Mouse (Mus musculus): ENCODE data around the gene Ext2. TPM values are rescaled to one million over a fixed set of nuclear protein-coding genes. Genes with fewer than 3 reads are reported as not detected.

Ext2 gene
- total RNA-seq, 2 experiments from 2014 or later: 50.6 to 57.4 TPM

GRCm38 (mm10) chr2:93624665-93625408 lies 197.5 kb downstream of the Ext2 start:
- H3K4me3 ChIP-seq: no peak overlapping the region
- no peak for TF ChIP-seq CTCF (IDR thresholded peaks at IDR 0.05)
- intact Hi-C loops (cut with DNase I): no loop called here
- DNase-seq (ENCODE audit: extremely low spot score in 1 of 2, low spot score in 2 of 2): no peak
- no peak overlapping the region for H3K27ac ChIP-seq

- TF ChIP-seq CTCF (IDR thresholded peaks at IDR 0.05): no peak
- no peak overlapping the region for H3K27ac ChIP-seq
- H3K4me3 ChIP-seq: no peak overlapping the region
- intact Hi-C loops (cut with DNase I): no loop called here
- no peak for DNase-seq (ENCODE audit: extremely low spot score in 1 of 2, low spot score in 2 of 2)
Measured at GRCm38 (mm10) chr2:93619208-93619849, 203.0 kb downstream of the Ext2 start.

- H3K27ac ChIP-seq: no peak overlapping the region
- no peak overlapping the region for H3K4me3 ChIP-seq
- TF ChIP-seq CTCF (IDR thresholded peaks at IDR 0.05): no peak
- no peak for DNase-seq (ENCODE audit: extremely low spot score in 1 of 2, low spot score in 2 of 2)
- intact Hi-C loops (cut with DNase I): no loop called here
Measured at GRCm38 (mm10) chr2:93618447-93619199, 203.7 kb downstream of the Ext2 start.

- H3K27ac ChIP-seq: no peak overlapping the region
- intact Hi-C loops (cut with DNase I): no loop called here
- no peak overlapping the region for H3K4me3 ChIP-seq
- no peak for TF ChIP-seq CTCF (IDR thresholded peaks at IDR 0.05)
- no peak for DNase-seq (ENCODE audit: extremely low spot score in 1 of 2, low spot score in 2 of 2)
Measured at GRCm38 (mm10) chr2:93615845-93616689, 206.3 kb downstream of the Ext2 start.

- no peak overlapping the region for H3K27ac ChIP-seq
- TF ChIP-seq CTCF (IDR thresholded peaks at IDR 0.05): no peak
- H3K4me3 ChIP-seq: no peak overlapping the region
- intact Hi-C loops (cut with DNase I): no loop called here
- DNase-seq (ENCODE audit: extremely low spot score in 1 of 2, low spot score in 2 of 2): no peak
Measured at GRCm38 (mm10) chr2:93613020-93613419, 209.3 kb downstream of the Ext2 start.

Other genes starting within 250 kb of the Ext2 start
- gene Alx4, start 180.2 kb downstream of the Ext2 start, total RNA-seq (2021): 1 to 10 TPM in 1 of 2 experiments, under 1 TPM in 1; 0.75 to 1.3 TPM
- 1 to 10 TPM; 2.0 to 3.4 TPM for gene Accs, start 27.4 kb upstream of the Ext2 start, total RNA-seq (2021)
- gene Accsl, start 46.6 kb upstream of the Ext2 start, total RNA-seq (2021): under 1 TPM; 0.47 to 0.68 TPM
- 10 to 100 TPM; 42.4 to 63.0 TPM for gene Gm13889, start 134.6 kb upstream of the Ext2 start, total RNA-seq (2021)
- not detected for gene Gm27027, start 173.8 kb upstream of the Ext2 start, total RNA-seq (2021)
- gene Alkbh3, start 188.2 kb upstream of the Ext2 start, total RNA-seq (2021): 10 to 100 TPM; 26.1 to 28.1 TPM

Data from left cerebral cortex, adult 2 months (tissue).